Mouse (Mus musculus): ENCODE measurements around the gene Cfap65.

GRCm38 (mm10) chr1:74948784-74949665 is 13.6 kb upstream of the Cfap65 start:
- TF ChIP-seq MAFK (IDR thresholded peaks at IDR 0.05; ENCODE audit: insufficient read depth, low read depth, low read length): no peak
- no peak for TF ChIP-seq ZNF384 (IDR thresholded peaks at IDR 0.05; ENCODE audit: low read depth, low read length)
- TF ChIP-seq ZC3H11A (IDR thresholded peaks at IDR 0.05; ENCODE audit: borderline replicate concordance, low read depth, low read length): 0 out of 2 replicates have a peak, but pooled peaks have one; percentile 19
- TF ChIP-seq CHD2 (IDR thresholded peaks at IDR 0.05; ENCODE audit: low read depth, low read length): no peak
- no peak for TF ChIP-seq HCFC1 (IDR thresholded peaks at IDR 0.05; ENCODE audit: borderline replicate concordance, insufficient read depth, low read length)
